Mouse (Mus musculus): Measurements from ENCODE around the gene Dhrs4. TPM values are rescaled to one million over a fixed set of nuclear protein-coding genes. Genes with fewer than 3 reads are reported as not detected.

The Dhrs4 gene
- polyA plus RNA-seq, 1 experiment = 62.5 TPM

DNA sequence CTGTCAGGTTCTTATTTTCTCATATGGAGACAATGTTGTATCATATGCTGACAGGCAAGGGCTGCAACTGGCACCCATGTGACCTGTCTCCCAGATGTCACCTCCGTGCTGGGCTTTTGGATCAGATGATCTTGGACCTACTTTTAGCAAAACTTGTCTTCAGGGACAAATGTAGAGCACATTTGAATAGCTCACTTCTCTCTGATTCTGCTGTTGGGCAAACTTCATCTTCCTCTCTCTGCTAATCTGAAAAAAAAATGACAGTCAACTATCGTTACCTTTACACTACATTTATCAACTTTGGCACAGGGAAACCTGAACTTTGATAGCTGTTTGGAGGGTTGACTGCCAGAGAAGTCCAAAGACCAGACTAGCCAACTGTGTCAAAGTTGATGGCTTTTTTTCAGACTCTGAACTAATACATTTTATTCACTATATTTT lies 10.2 kb upstream of the Dhrs4 start:
- H3K27me3 ChIP-seq (ENCODE audit: control insufficient read depth, insufficient read depth, low read length) = no peaks in the 10 kb centered on the region
- peaks cover 28% of the 10 kb centered on the region; the same call in 1 of the 2 replicates for H3K4me1 ChIP-seq (ENCODE audit: control insufficient read depth, insufficient read depth, insufficient read length, low read length)
- no peak overlapping the region for H3K4me3 ChIP-seq (ENCODE audit: low read depth, low read length)
- no peak for TF ChIP-seq POLR2A (IDR thresholded peaks at IDR 0.05; ENCODE audit: low read depth, low read length)
- no peak for TF ChIP-seq CTCF (IDR thresholded peaks at IDR 0.05; ENCODE audit: extremely low read depth, insufficient read length, insufficient replicate concordance, low read depth, low read length)
- no peaks in the 10 kb centered on the region for H3K36me3 ChIP-seq (ENCODE audit: control insufficient read depth, insufficient read depth, low read length)
- peak overlapping the region; percentile 86 for H3K27ac ChIP-seq (ENCODE audit: insufficient read depth, low read depth, low read length)
- 25% methylated on average over 2 of the region's 2 CpGs for WGBS

GRCm38 (mm10) chr14:55469041-55469440 lies 9.5 kb upstream of the Dhrs4 start:
- H3K27ac ChIP-seq (ENCODE audit: insufficient read depth, low read depth, low read length) = peak overlapping the region; percentile 85
- no peak overlapping the region for H3K4me3 ChIP-seq (ENCODE audit: low read depth, low read length)

DNA sequence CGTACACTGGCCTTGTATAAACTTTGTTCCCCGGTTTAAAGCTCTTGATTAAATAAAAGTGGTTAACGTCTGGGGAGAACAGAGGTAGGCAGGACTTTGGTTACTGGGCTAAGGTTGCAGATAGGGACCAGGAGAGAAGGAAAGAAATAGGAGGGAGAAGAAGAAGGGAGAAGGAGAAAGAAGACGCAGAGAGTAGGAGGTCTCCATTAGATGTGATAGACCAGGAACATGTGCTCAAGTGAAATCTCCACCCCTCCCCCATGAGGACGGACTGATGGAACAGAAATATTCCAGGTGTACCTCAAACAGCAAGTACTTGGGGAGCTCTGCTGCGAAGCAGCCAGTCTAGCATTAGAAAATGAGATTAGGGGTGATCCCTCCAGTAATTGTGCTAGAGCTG lies 8.7 kb upstream of the Dhrs4 start:
- 32% methylated on average over 6 of the region's 6 CpGs for WGBS
- TF ChIP-seq CTCF (IDR thresholded peaks at IDR 0.05; ENCODE audit: extremely low read depth, insufficient read length, insufficient replicate concordance, low read depth, low read length) (no peak), POLR2A (IDR thresholded peaks at IDR 0.05; ENCODE audit: low read depth, low read length) (no peak)
- Histone ChIP-seq H3K27ac (ENCODE audit: insufficient read depth, low read depth, low read length) (peak overlapping the region; percentile 85), H3K36me3 (ENCODE audit: control insufficient read depth, insufficient read depth, low read length) (no peaks in the 10 kb centered on the region), H3K27me3 (ENCODE audit: control insufficient read depth, insufficient read depth, low read length) (no peaks in the 10 kb centered on the region), H3K4me3 (ENCODE audit: low read depth, low read length) (no peak overlapping the region), H3K4me1 (ENCODE audit: control insufficient read depth, insufficient read depth, insufficient read length, low read length) (peaks cover 28% of the 10 kb centered on the region; the same call in 1 of the 2 replicates)

More at GRCm38 (mm10) chr14:55469041-55469440, 9.5 kb upstream of the Dhrs4 start:
- Histone ChIP-seq H3K36me3 (ENCODE audit: control insufficient read depth, insufficient read depth, low read length) (no peaks in the 10 kb centered on the region), H3K4me1 (ENCODE audit: control insufficient read depth, insufficient read depth, insufficient read length, low read length) (peaks cover 28% of the 10 kb centered on the region; the same call in 1 of the 2 replicates), H3K27me3 (ENCODE audit: control insufficient read depth, insufficient read depth, low read length) (no peaks in the 10 kb centered on the region)
- TF ChIP-seq POLR2A (IDR thresholded peaks at IDR 0.05; ENCODE audit: low read depth, low read length) = no peak
- no peak for TF ChIP-seq CTCF (IDR thresholded peaks at IDR 0.05; ENCODE audit: extremely low read depth, insufficient read length, insufficient replicate concordance, low read depth, low read length)
- 13% methylated on average over 2 of the region's 2 CpGs for WGBS

DNA sequence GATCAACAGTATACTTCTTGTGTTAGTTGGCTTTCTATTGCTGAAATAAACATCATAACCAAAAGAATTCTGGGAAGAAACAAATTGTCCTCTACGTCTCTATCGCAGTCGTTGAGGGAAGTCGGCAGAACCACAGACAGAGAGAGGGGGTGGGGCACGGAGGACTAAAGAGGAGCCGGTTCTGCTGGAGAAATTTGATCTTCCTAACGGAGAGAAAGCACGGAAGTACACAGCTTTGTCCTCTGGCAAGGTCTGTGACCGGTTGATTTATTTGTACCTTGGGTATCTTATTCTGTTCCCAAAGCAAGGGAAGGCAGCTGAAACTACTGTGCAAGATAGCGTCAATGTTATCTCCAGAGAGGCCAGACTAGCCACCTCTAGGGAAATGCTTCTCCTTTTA lies 7.8 kb upstream of the Dhrs4 start:
- H3K36me3 ChIP-seq (ENCODE audit: control insufficient read depth, insufficient read depth, low read length) = no peaks in the 10 kb centered on the region
- WGBS = 3% methylated on average over 10 of the region's 10 CpGs
- H3K27me3 ChIP-seq (ENCODE audit: control insufficient read depth, insufficient read depth, low read length) = no peaks in the 10 kb centered on the region
- TF ChIP-seq POLR2A (IDR thresholded peaks at IDR 0.05; ENCODE audit: low read depth, low read length) (no peak), CTCF (IDR thresholded peaks at IDR 0.05; ENCODE audit: extremely low read depth, insufficient read length, insufficient replicate concordance, low read depth, low read length) (no peak)
- peaks cover 28% of the 10 kb centered on the region; the same call in 1 of the 2 replicates for H3K4me1 ChIP-seq (ENCODE audit: control insufficient read depth, insufficient read depth, insufficient read length, low read length)
- no peak overlapping the region for H3K4me3 ChIP-seq (ENCODE audit: low read depth, low read length)
- H3K27ac ChIP-seq (ENCODE audit: insufficient read depth, low read depth, low read length) = peak overlapping the region; percentile 85

- H3K27me3 ChIP-seq (ENCODE audit: control insufficient read depth, insufficient read depth, low read length) = no peaks in the 10 kb centered on the region
- WGBS = 56% methylated on average over 2 of the region's 2 CpGs
- no peak overlapping the region for H3K27ac ChIP-seq (ENCODE audit: insufficient read depth, low read depth, low read length)
- TF ChIP-seq CTCF (IDR thresholded peaks at IDR 0.05; ENCODE audit: extremely low read depth, insufficient read length, insufficient replicate concordance, low read depth, low read length) (no peak), POLR2A (IDR thresholded peaks at IDR 0.05; ENCODE audit: low read depth, low read length) (no peak)
- peaks cover 4% of the 10 kb centered on the region for H3K4me1 ChIP-seq (ENCODE audit: control insufficient read depth, insufficient read depth, insufficient read length, low read length)
- H3K4me3 ChIP-seq (ENCODE audit: low read depth, low read length) = no peak overlapping the region
- H3K36me3 ChIP-seq (ENCODE audit: control insufficient read depth, insufficient read depth, low read length) = peaks cover 2% of the 10 kb centered on the region; the same call in 1 of the 2 replicates
Measured at GRCm38 (mm10) chr14:55475654-55476053, 2.9 kb upstream of the Dhrs4 start.

GRCm38 (mm10) chr14:55477421-55477820 lies 1.1 kb upstream of the Dhrs4 start:
- no peaks in the 10 kb centered on the region for H3K27me3 ChIP-seq (ENCODE audit: control insufficient read depth, insufficient read depth, low read length)
- WGBS = 97% methylated on average over 1 of the region's 1 CpGs
- H3K4me1 ChIP-seq (ENCODE audit: control insufficient read depth, insufficient read depth, insufficient read length, low read length) = peaks cover 4% of the 10 kb centered on the region

DNA sequence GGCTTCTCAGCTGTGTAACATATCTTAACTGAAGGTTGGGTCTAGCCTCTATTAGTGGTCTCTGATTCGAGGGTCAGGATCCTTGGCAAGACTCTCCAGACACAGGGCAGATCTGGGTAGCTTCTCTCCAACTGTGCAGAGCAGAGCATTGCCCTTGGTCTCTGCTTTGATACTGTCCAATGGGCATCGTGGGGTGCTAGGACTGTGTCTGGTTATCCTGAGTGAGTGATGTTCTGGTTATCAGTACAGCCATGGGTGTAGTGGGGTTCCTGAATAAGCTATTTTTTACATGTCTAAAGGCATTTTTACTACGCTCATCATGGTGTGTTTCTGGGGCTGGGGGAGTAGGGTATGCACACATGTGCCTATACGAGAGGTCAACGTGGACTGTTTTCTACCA lies 729 bp upstream of the Dhrs4 start:
- Histone ChIP-seq H3K27ac (ENCODE audit: insufficient read depth, low read depth, low read length) (peak overlapping the region; percentile 97; the same call in 1 of the 2 replicates), H3K4me1 (ENCODE audit: control insufficient read depth, insufficient read depth, insufficient read length, low read length) (peaks cover 4% of the 10 kb centered on the region), H3K4me3 (ENCODE audit: low read depth, low read length) (no peak overlapping the region), H3K36me3 (ENCODE audit: control insufficient read depth, insufficient read depth, low read length) (peaks cover 7% of the 10 kb centered on the region), H3K27me3 (ENCODE audit: control insufficient read depth, insufficient read depth, low read length) (no peaks in the 10 kb centered on the region)
- no peak for TF ChIP-seq CTCF (IDR thresholded peaks at IDR 0.05; ENCODE audit: extremely low read depth, insufficient read length, insufficient replicate concordance, low read depth, low read length)
- TF ChIP-seq POLR2A (IDR thresholded peaks at IDR 0.05; ENCODE audit: low read depth, low read length) = no peak
- WGBS = 71% methylated on average over 5 of the region's 5 CpGs

More at GRCm38 (mm10) chr14:55477421-55477820, 1.1 kb upstream of the Dhrs4 start:
- Histone ChIP-seq H3K36me3 (ENCODE audit: control insufficient read depth, insufficient read depth, low read length) (peaks cover 7% of the 10 kb centered on the region), H3K4me3 (ENCODE audit: low read depth, low read length) (no peak overlapping the region), H3K27ac (ENCODE audit: insufficient read depth, low read depth, low read length) (no peak overlapping the region)
- TF ChIP-seq CTCF (IDR thresholded peaks at IDR 0.05; ENCODE audit: extremely low read depth, insufficient read length, insufficient replicate concordance, low read depth, low read length) (no peak), POLR2A (IDR thresholded peaks at IDR 0.05; ENCODE audit: low read depth, low read length) (no peak)
